Mouse (Mus musculus) ES-Bruce4 (cell line): ENCODE measurements around the gene Nf1. TPM values are rescaled to one million over a fixed set of nuclear protein-coding genes. Genes with fewer than 3 reads are reported as not detected.
"Not testable (repeated sequence)": the region's sequence is repeated elsewhere in the genome, so short reads cannot be mapped to it uniquely, and the experiment has no call there.

Experiments
- H3K27ac ChIP-seq: 2 replicates; pipeline ENCODE4 v1.5.1; 2012; ENCODE audit warnings: low read length, inconsistent platforms; ENCODE audit not compliant: insufficient read depth
- H3K27me3 ChIP-seq: 2 replicates; pipeline ENCODE4 v1.6.1; 2012; ENCODE audit warnings: mild to moderate bottlenecking, low read length, inconsistent platforms; ENCODE audit not compliant: control insufficient read depth, poor library complexity, insufficient read depth, severe bottlenecking
- H3K36me3 ChIP-seq: 2 replicates; pipeline ENCODE4 v1.6.1; 2012; ENCODE audit warnings: inconsistent platforms, mild to moderate bottlenecking, low read length, moderate library complexity; ENCODE audit not compliant: control insufficient read depth, poor library complexity, insufficient read depth, severe bottlenecking
- H3K4me1 ChIP-seq: one replicate; pipeline ENCODE4 v1.8.1; 2011; ENCODE audit warnings: low read length; ENCODE audit not compliant: control insufficient read depth, insufficient read depth
- H3K4me3 ChIP-seq: 2 replicates; pipeline ENCODE4 v1.5.1; 2011; ENCODE audit warnings: low read depth, mild to moderate bottlenecking, low read length
- H3K9ac ChIP-seq: 2 replicates; pipeline ENCODE4 v1.6.1; 2012; ENCODE audit warnings: low read depth, mild to moderate bottlenecking, inconsistent platforms; ENCODE audit not compliant: poor library complexity, severe bottlenecking
- H3K9me3 ChIP-seq: replicated peaks from 2 replicates; pipeline ENCODE4 v1.6.1; 2012; ENCODE audit warnings: mild to moderate bottlenecking, low read length, inconsistent platforms; ENCODE audit not compliant: control insufficient read depth, poor library complexity, insufficient read depth, severe bottlenecking
- CTCF ChIP-seq: IDR thresholded peaks from one replicate; pipeline ENCODE4 v1.8.1; 2011; ENCODE audit warnings: low read depth, low read length
- EP300 ChIP-seq: IDR thresholded peaks from 2 replicates; pipeline ENCODE4 v1.6.1; 2011; ENCODE audit warnings: low read depth, low read length; ENCODE audit not compliant: insufficient read depth
- POLR2A ChIP-seq: IDR thresholded peaks from one replicate; pipeline ENCODE4 v1.8.1; 2011; ENCODE audit warnings: low read length; ENCODE audit not compliant: insufficient read depth
- polyA plus RNA-seq: library from polyadenylated mRNA; stranded (reverse); fragments of >200 nt; gene quantifications from 2 replicates; pipeline ENCODE4 v1.2.4, GENCODE M21; 2011; ENCODE audit warnings: low read depth; ENCODE audit not compliant: missing spikeins, insufficient read depth, insufficient read length

Nf1 gene
- polyA plus RNA-seq, 1 experiment = 39.6 TPM

DNA sequence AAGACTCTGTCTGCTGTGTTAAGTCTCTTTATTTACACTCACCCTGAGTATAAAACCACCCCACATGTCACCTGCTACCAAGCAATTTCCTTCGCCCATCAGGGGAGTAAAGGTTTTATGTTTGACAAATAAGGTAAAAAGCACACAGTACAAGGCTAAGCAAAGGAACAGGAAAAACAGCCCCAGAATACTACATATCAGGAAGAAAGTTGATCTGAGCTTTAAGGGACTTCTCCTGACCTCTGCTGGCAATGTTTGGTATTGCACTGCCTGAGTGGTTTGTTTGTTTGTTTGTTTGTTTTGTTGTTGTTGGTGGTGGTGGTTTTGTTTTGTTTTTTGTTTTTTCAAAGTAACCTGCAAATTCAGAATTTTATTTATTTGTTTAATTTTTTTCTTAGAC is 43.3 kb upstream of the Nf1 start:
- Histone ChIP-seq H3K4me3 (no peak overlapping the region), H3K4me1 (no peaks in the 10 kb centered on the region), H3K36me3 (no peaks in the 10 kb centered on the region), H3K9ac (no peak overlapping the region), H3K27me3 (no peaks in the 10 kb centered on the region), H3K9me3 (no peaks in the 10 kb centered on the region), H3K27ac (no peak overlapping the region)
- TF ChIP-seq POLR2A (no peak), EP300 (no peak), CTCF (no peak)

DNA sequence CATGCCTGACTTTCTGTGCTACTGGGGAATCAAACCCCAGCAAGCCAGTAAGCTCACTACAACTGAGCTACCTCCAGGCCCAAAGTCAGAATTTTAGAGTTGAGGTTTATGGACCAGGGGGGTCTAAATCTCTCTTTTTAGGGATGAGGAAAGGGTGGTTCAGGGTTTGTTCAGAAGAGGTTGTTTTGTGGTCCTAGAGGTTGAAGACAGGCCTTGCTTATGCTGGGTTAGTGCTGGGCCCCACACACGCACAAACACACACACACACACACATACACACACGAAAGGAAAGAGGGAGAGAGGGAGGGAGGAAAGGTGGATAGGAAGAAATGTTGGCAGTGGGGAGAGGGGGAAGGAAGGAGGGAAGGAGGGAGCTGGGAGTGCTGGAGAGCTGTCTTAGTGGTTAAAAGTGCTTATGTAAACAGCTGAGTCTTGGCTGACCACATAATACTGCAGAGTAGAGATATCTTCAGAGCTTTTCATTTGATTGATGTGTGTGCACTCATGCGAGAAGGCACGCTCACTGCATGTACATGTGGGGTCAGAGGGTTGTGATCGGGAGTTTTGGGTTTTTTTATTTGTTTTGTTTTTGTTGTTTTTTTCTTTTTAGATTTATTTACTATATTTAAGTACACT is 42.5 kb upstream of the Nf1 start, which contains the start of gene Gm9964:
Gene Gm9964, minus strand, starts transcription at position 51 of the 636 bp plus-strand sequence.
- H3K27ac ChIP-seq = no peak within 1 kb of the TSS

DNA sequence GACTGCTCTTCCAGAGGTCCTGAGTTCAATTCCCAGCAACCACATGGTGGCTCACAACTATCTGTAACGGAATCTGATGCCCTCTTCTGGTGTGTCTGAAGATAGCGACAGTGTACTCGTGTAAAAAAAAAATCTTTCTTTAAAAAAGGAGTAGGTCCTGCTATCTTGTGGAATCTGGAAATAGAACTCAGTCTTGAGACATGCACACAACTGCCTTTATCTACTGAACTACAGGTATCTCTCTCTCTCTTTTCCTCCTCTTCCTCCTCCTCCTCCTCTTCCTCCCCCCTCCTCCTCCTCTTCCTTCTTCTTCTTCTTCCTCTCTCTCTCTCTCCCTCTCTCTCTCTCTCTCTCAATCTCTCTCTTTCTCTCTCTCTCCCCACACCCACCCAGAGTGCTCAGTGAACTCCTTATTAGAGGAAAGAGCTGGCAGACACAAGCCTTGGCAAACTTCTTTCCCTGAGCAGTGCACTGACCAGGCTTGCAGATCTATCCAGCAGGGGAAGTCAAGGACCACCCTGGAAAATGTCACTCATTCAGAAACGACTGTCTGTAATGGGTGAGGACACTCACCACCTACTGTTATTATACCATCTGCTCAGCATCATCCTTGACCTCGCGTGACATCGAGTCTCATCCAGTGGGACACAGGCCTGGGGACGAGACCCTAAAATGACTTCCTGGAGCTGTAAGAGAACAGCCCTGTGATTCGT is 39.6 kb upstream of the Nf1 start:
- H3K27me3 ChIP-seq = no peaks in the 10 kb centered on the region
- no peaks in the 10 kb centered on the region for H3K9me3 ChIP-seq
- no peaks in the 10 kb centered on the region for H3K36me3 ChIP-seq
- no peak overlapping the region for H3K4me3 ChIP-seq
- no peak overlapping the region for H3K27ac ChIP-seq
- TF ChIP-seq EP300 (no peak), POLR2A (no peak), CTCF (no peak)
- H3K4me1 ChIP-seq = no peaks in the 10 kb centered on the region
- H3K9ac ChIP-seq = no peak overlapping the region

More for the DNA sequence above, 42.5 kb upstream of the Nf1 start, which contains the start of gene Gm9964:
- no peaks in the 10 kb centered on the region for H3K27me3 ChIP-seq
- no peak within 1 kb of the TSS for H3K4me3 ChIP-seq
- TF ChIP-seq CTCF (no peak), POLR2A (no peak), EP300 (no peak)
- no peaks in the 10 kb centered on the region for H3K36me3 ChIP-seq
- no peaks in the 10 kb centered on the region for H3K4me1 ChIP-seq
- H3K9me3 ChIP-seq = no peaks in the 10 kb centered on the region
- H3K9ac ChIP-seq = no peak within 1 kb of the TSS

DNA sequence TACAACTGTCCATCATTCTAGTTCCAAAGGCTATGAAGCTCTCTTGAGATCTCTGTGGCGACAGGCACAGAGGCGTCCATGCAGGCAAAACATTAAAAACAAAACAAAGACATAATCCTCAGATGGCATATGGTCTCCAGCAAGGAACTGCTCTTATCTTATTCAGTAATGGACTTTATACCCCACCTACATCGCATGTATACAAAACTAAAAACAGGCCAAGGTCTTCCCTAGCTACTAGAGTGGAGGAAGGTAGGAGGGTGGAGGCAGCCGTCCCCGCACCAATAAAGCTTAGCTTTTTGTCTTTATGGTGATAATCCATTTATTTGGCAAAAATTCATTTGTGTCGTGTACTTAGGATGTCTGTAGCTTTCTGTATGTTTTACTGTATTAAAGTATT is 36.4 kb upstream of the Nf1 start:
- Histone ChIP-seq H3K9me3 (no peaks in the 10 kb centered on the region), H3K36me3 (no peaks in the 10 kb centered on the region), H3K27ac (no peak overlapping the region), H3K27me3 (no peaks in the 10 kb centered on the region), H3K4me1 (peaks cover 1% of the 10 kb centered on the region), H3K4me3 (no peak overlapping the region), H3K9ac (no peak overlapping the region)
- TF ChIP-seq EP300 = no peak
- TF ChIP-seq CTCF = no peak
- no peak for TF ChIP-seq POLR2A

DNA sequence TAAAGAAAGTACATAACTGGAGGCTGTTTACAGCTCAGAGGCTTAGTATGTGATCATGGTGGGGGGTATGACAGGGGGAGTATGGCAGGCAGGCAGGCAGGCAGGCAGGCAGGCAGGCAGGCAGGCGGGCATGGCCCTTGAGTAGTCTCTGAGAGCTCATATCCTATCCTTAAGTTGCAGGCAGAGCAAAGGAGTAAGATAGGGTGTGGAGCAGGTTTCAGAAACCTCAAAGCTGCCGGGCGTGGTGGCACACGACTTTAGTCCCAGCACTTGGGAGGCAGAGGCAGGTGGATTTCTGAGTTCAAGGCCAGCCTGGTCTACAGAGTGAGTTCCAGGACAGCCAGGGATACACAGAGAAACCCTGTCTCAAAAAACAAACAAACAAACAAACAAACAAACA is 35.2 kb upstream of the Nf1 start:
- not testable (repeated sequence) for H3K9ac ChIP-seq, H3K36me3 ChIP-seq, H3K27me3 ChIP-seq, H3K9me3 ChIP-seq, H3K4me3 ChIP-seq, H3K27ac ChIP-seq, H3K4me1 ChIP-seq

DNA sequence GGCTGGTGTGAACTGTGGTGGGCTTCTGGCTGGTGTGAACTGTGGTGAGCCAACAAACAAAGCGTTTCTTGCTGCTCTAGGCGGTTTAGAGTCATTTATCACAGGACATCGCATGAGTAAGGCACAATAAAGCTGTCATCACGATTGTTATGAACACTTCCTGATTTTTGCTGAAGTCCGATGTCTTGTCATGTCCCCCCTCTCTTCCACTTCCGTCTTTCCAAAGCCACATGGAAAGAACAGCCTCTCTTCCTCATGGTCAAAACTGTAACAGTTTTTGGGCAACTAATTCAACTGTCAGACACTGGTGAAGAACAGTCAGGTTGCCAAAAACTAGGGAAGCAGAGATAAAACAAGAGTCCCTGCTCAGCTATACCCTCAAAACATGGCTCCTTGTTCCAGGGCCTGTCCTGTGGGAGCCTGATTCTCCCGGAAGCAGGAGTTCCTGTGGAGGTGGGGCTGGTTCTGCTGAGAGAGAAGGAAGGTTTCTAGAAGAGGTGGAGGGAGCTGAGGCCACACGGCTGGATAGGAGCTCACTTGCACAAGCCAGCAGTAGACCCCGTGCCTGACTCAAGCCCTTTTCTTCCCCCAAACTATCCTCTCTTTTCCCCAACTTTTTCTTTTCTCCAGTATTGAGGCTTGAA is 33.7 kb upstream of the Nf1 start:
- Histone ChIP-seq H3K27me3 (no peaks in the 10 kb centered on the region), H3K36me3 (no peaks in the 10 kb centered on the region), H3K9me3 (no peaks in the 10 kb centered on the region), H3K4me1 (peaks cover 4% of the 10 kb centered on the region), H3K9ac (no peak overlapping the region), H3K4me3 (no peak overlapping the region), H3K27ac (no peak overlapping the region)
- no peak for TF ChIP-seq CTCF
- TF ChIP-seq POLR2A = no peak
